Comparison of ENCODE assay signal across 16 mouse cellular contexts in the genomic region with DNA sequence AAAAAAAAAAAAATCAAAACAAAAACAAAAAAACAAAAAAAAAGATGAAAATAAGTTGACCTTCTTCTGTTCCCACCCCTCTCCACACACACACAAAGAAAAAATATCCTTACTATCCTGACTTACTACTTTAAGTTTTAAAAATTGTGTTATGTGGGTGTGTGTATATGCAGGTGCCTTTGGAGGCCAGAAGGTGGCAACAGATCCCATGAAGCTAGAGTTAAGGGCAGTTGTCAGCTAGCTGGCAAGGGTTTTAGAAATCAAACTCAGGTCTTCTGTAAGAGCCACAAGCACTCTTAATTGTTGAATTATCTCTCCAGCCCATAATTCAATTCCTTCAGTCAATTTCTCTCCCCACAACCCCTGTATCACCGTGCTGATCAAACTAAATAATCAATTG. TPM values are rescaled to one million over a fixed set of nuclear protein-coding genes. Genes with fewer than 3 reads are reported as not detected.
A peak's percentile ranks its signal among the peaks of the same experiment; 100 is the strongest.
DNase-seq lines count a peak whose midpoint lies in the region; ATAC-seq and TF ChIP-seq lines count a peak whose summit lies in the region.
"Had no signal": no experiment of that assay in that cellular context is flagged by ENCODE, and none has a peak within 500 bp of the region (broad histone marks: within the 10 kb centered on the region; RNA-seq: fewer than 3 reads in every experiment).

No protein-coding gene starts in this region.

- DNase-seq in heart, postnatal 0 days (ENCODE audit: low spot score), result no peak
- DNase-seq in heart, postnatal 10 days, result no peak
- no peak for DNase-seq in lung, postnatal 0 days (ENCODE audit: low spot score)
- DNase-seq in lung, adult 18-20 months, result no peak
- DNase-seq in splenic B cell, adult 2 months (ENCODE audit: low read depth, low spot score), result peak; percentile 25
- no peak for DNase-seq in cerebellum, adult 9-11 months
- DNase-seq in left cerebral cortex, postnatal 36 days (ENCODE audit: low spot score in 2 of 2), result no peak
- DNase-seq: heart, postnatal 14 days; kidney, adult 11 months; thymus, postnatal 4 days had no signal

- TF ChIP-seq EP300 in heart, postnatal 0 days (IDR thresholded peaks at IDR 0.05; ENCODE audit: low read depth), result no peak
- TF ChIP-seq EP300 in lung, postnatal 0 days (IDR thresholded peaks at IDR 0.05), result no peak

- intact Hi-C loops in heart, postnatal 10 days (cut with DNase I), result loop anchor here (2.0 kb wide), 1 partner anchor 63 kb away; no protein-coding TSS in a partner anchor
- intact Hi-C loops in left cerebral cortex, postnatal 36 days (cut with DNase I), result no loop called here

- H3K36me3 ChIP-seq in heart, postnatal 0 days (replicated peaks; ENCODE audit: control insufficient read depth, insufficient read depth, low read length), result no peaks in the 10 kb centered on the region
- no peaks in the 10 kb centered on the region for H3K36me3 ChIP-seq in lung, postnatal 0 days (ENCODE audit: insufficient read depth, low read length)
- H3K36me3 ChIP-seq in splenic B cell, adult 2 months (ENCODE audit: control insufficient read depth, insufficient read depth, low read length, poor library complexity, severe bottlenecking), result no peaks in the 10 kb centered on the region
- H3K36me3 ChIP-seq: embryonic facial prominence, embryonic 13.5 days; neural tube, embryonic 15.5 days had no signal

- TF ChIP-seq CTCF in heart, postnatal 0 days (IDR thresholded peaks at IDR 0.05; ENCODE audit: low read depth), result peak; percentile 42
- peak; percentile 54 for TF ChIP-seq CTCF in lung, postnatal 0 days (IDR thresholded peaks at IDR 0.05)
- peak; percentile 8; the same call in 1 of the 2 replicates for TF ChIP-seq CTCF in bone marrow, adult 2 months (IDR thresholded peaks at IDR 0.05; ENCODE audit: control insufficient read depth, insufficient read depth, low read length)

- TF ChIP-seq POLR2A in bone marrow, adult 2 months (IDR thresholded peaks at IDR 0.05; ENCODE audit: borderline replicate concordance, control insufficient read depth, low read depth, low read length), result no peak

- no peak overlapping the region for H3K27ac ChIP-seq in heart, postnatal 0 days (ENCODE audit: low read depth)
- H3K27ac ChIP-seq in lung, postnatal 0 days (ENCODE audit: low read length), result no peak overlapping the region
- no peak overlapping the region for H3K27ac ChIP-seq in bone marrow, adult 2 months (ENCODE audit: control insufficient read depth, insufficient read depth, low read depth, low read length, poor library complexity)
- H3K27ac ChIP-seq: embryonic facial prominence, embryonic 13.5 days; neural tube, embryonic 15.5 days had no signal

- no peaks in the 10 kb centered on the region for H3K27me3 ChIP-seq in heart, postnatal 0 days (ENCODE audit: control insufficient read depth, insufficient read depth, low read length)
- no peaks in the 10 kb centered on the region for H3K27me3 ChIP-seq in lung, postnatal 0 days (replicated peaks; ENCODE audit: insufficient read depth, low read length)
- no peaks in the 10 kb centered on the region for H3K27me3 ChIP-seq in splenic B cell, adult 2 months (ENCODE audit: control insufficient read depth, insufficient read depth, low read length, poor library complexity, severe bottlenecking)
- H3K27me3 ChIP-seq: embryonic facial prominence, embryonic 13.5 days; neural tube, embryonic 15.5 days had no signal

- no peak overlapping the region for H3K9ac ChIP-seq in heart, postnatal 0 days (replicated peaks; ENCODE audit: low read depth, low read length)
- H3K9ac ChIP-seq in lung, postnatal 0 days (replicated peaks; ENCODE audit: low read depth), result no peak overlapping the region
- H3K9ac ChIP-seq: embryonic facial prominence, embryonic 13.5 days; neural tube, embryonic 15.5 days had no signal

- H3K4me3 ChIP-seq in heart, postnatal 0 days (ENCODE audit: low read depth, low read length), result no peak overlapping the region
- H3K4me3 ChIP-seq in lung, postnatal 0 days (ENCODE audit: low read depth, low read length), result no peak overlapping the region
- no peak overlapping the region for H3K4me3 ChIP-seq in bone marrow, adult 2 months (replicated peaks; ENCODE audit: control insufficient read depth, low read depth, low read length)
- H3K4me3 ChIP-seq: embryonic facial prominence, embryonic 13.5 days; neural tube, embryonic 15.5 days had no signal

- no peaks in the 10 kb centered on the region for H3K9me3 ChIP-seq in heart, postnatal 0 days (replicated peaks; ENCODE audit: control insufficient read depth, low read length)
- H3K9me3 ChIP-seq in lung, postnatal 0 days (ENCODE audit: low read length), result no peaks in the 10 kb centered on the region
- H3K9me3 ChIP-seq: embryonic facial prominence, embryonic 13.5 days; neural tube, embryonic 15.5 days had no signal

- 85% methylated on average over 1 of the region's 1 CpGs for WGBS in heart, postnatal 0 days
- 79% methylated on average over 1 of the region's 1 CpGs for WGBS in lung, postnatal 0 days
- 71% methylated on average over 1 of the region's 1 CpGs for WGBS in bone marrow, adult 2 months

- no peak for ATAC-seq in heart, postnatal 0 days (ENCODE audit: insufficient read depth, low read depth)
- ATAC-seq in lung, postnatal 0 days, result no peak
- ATAC-seq: forebrain, embryonic 14.5 days had no signal

- no peak overlapping the region for H3K4me2 ChIP-seq in heart, postnatal 0 days (ENCODE audit: low read depth, low read length)
- no peak overlapping the region for H3K4me2 ChIP-seq in lung, postnatal 0 days (replicated peaks; ENCODE audit: low read depth, low read length)
- H3K4me2 ChIP-seq: embryonic facial prominence, embryonic 13.5 days; neural tube, embryonic 15.5 days had no signal

- H3K4me1 ChIP-seq in heart, postnatal 0 days (ENCODE audit: control insufficient read depth, insufficient read depth), result no peaks in the 10 kb centered on the region
- H3K4me1 ChIP-seq in lung, postnatal 0 days (ENCODE audit: insufficient read depth, low read depth, low read length), result no peaks in the 10 kb centered on the region
- H3K4me1 ChIP-seq in bone marrow, adult 2 months (ENCODE audit: control insufficient read depth, insufficient read depth, low read length), result no peaks in the 10 kb centered on the region
- H3K4me1 ChIP-seq: embryonic facial prominence, embryonic 13.5 days; neural tube, embryonic 15.5 days had no signal

RNA-seq across cellular contexts. Expression of a gene that starts 22.8 kb away (rescaled TPM):
- total RNA-seq in heart, postnatal 0 days (2014; rRNA removed; ENCODE audit: low replicate concordance), result 6.2 and 16.6 TPM in 2 replicates
- polyA plus RNA-seq in heart, postnatal 0 days (2015; fragmentation: Nextera tagmentation; extraction: Ambion mirVana), result 17.3 and 21.1 TPM in 2 replicates
- total RNA-seq in heart, postnatal 10 days (2021), result 1 to 10 TPM; 5.1 to 7.9 TPM
- polyA plus RNA-seq in lung, postnatal 0 days (2015; fragmentation: Nextera tagmentation; extraction: Ambion mirVana), result 19.6 and 20.0 TPM in 2 replicates
- polyA plus RNA-seq in bone marrow, adult 2 months (2011; ENCODE audit: insufficient read depth, insufficient read length, low replicate concordance, missing spikeins), result 2.5 and 5.7 TPM in 2 replicates
- total RNA-seq in left cerebral cortex, postnatal 36 days (2021), result 10 to 100 TPM; 22.6 to 29.6 TPM
- total RNA-seq: gastrocnemius, postnatal 4 days had no signal

RNA-seq across cellular contexts. Expression of a gene that starts 27.0 kb away (rescaled TPM):
- 0.12 TPM in 1 of 2 replicates, not detected in the other for total RNA-seq in heart, postnatal 0 days (2014; rRNA removed; ENCODE audit: low replicate concordance)
- 0.05 and 0.18 TPM in 2 replicates for polyA plus RNA-seq in heart, postnatal 0 days (2015; fragmentation: Nextera tagmentation; extraction: Ambion mirVana)
- under 1 TPM in 1 of 2 experiments, not detected in 1; 0.31 TPM for total RNA-seq in heart, postnatal 10 days (2021)
- polyA plus RNA-seq in lung, postnatal 0 days (2015; fragmentation: Nextera tagmentation; extraction: Ambion mirVana), result 0.21 and 0.44 TPM in 2 replicates
- polyA plus RNA-seq in bone marrow, adult 2 months (2011; ENCODE audit: insufficient read depth, insufficient read length, low replicate concordance, missing spikeins), result 4.1 and 11.2 TPM in 2 replicates
- total RNA-seq in left cerebral cortex, postnatal 36 days (2021), result not detected
- total RNA-seq: gastrocnemius, postnatal 4 days; layer of hippocampus, adult 8-10 months had no signal
- polyA plus RNA-seq: embryonic facial prominence, embryonic 13.5 days; forebrain, embryonic 14.5 days; neural tube, embryonic 15.5 days had no signal
